In genomic region chr10:78236885-78237629, GRCm38 (mm10) we compare ENCODE assay signal across 14 mouse cellular contexts. TPM values are rescaled to one million over a fixed set of nuclear protein-coding genes. Genes with fewer than 3 reads are reported as not detected.
DNase-seq lines count a peak whose midpoint lies in the region; ATAC-seq lines count a peak whose summit lies in the region.
"Had no signal": no experiment of that assay in that cellular context is flagged by ENCODE, and none has a peak within 500 bp of the region (broad histone marks: within the 10 kb centered on the region; RNA-seq: fewer than 3 reads in every experiment).

No protein-coding gene starts in this region.

- H3K4me2 ChIP-seq in heart, embryonic 12.5 days: no peak overlapping the region
- no peak overlapping the region for H3K4me2 ChIP-seq in neural tube, embryonic 14.5 days (ENCODE audit: low read depth, low read length)
- peak overlapping the region; percentile 38 for H3K4me2 ChIP-seq in liver, embryonic 13.5 days
- H3K4me2 ChIP-seq: limb, embryonic 12.5 days had no signal

- peaks cover 9% of the 10 kb centered on the region for H3K4me1 ChIP-seq in heart, embryonic 12.5 days (replicated peaks)
- H3K4me1 ChIP-seq in neural tube, embryonic 14.5 days (ENCODE audit: control insufficient read depth, insufficient read depth, low read length): 0 out of 2 replicates have a peak, but pooled peaks cover 3% of the 10 kb centered on the region
- H3K4me1 ChIP-seq in liver, embryonic 13.5 days (replicated peaks): peaks cover 99% of the 10 kb centered on the region
- H3K4me1 ChIP-seq: embryonic facial prominence, embryonic 10.5 days; limb, embryonic 12.5 days had no signal

- peaks cover 6% of the 10 kb centered on the region; the same call in 1 of the 2 replicates for H3K36me3 ChIP-seq in heart, embryonic 12.5 days
- H3K36me3 ChIP-seq in neural tube, embryonic 14.5 days (ENCODE audit: control insufficient read depth, insufficient read depth, low read length): no peaks in the 10 kb centered on the region
- peaks cover 27% of the 10 kb centered on the region for H3K36me3 ChIP-seq in liver, embryonic 13.5 days

- no peak overlapping the region for H3K9ac ChIP-seq in heart, embryonic 12.5 days
- H3K9ac ChIP-seq in neural tube, embryonic 14.5 days (replicated peaks; ENCODE audit: low read depth, low read length): no peak overlapping the region
- peak overlapping the region; percentile 53 for H3K9ac ChIP-seq in liver, embryonic 13.5 days
- H3K9ac ChIP-seq: limb, embryonic 12.5 days had no signal

- H3K27ac ChIP-seq in heart, embryonic 12.5 days (ENCODE audit: poor library complexity, severe bottlenecking): no peak overlapping the region
- no peak overlapping the region for H3K27ac ChIP-seq in neural tube, embryonic 14.5 days (ENCODE audit: low read depth, low read length)
- H3K27ac ChIP-seq in liver, embryonic 13.5 days: peak overlapping the region; percentile 81
- H3K27ac ChIP-seq: embryonic facial prominence, embryonic 10.5 days; limb, embryonic 12.5 days had no signal

- whole genome bisulfite sequencing in heart, embryonic 12.5 days: 88% methylated on average over 8 of the region's 8 CpGs
- WGBS in neural tube, embryonic 14.5 days: 72% methylated on average over 8 of the region's 8 CpGs
- 49% methylated on average over 8 of the region's 8 CpGs for WGBS in liver, embryonic 13.5 days (ENCODE audit: insufficient replicate concordance)

- peak; percentile 88 for DNase-seq in heart, adult 11 months
- DNase-seq in neural tube, embryonic 10.5 days (ENCODE audit: extremely low spot score, low spot score): no peak
- DNase-seq in liver, embryonic 13.5 days: no peak
- DNase-seq in urinary bladder, adult 2 months (ENCODE audit: low spot score): no peak
- no peak for DNase-seq in B cell, adult 2 months
- DNase-seq in retina, postnatal 1 day: no peak
- DNase-seq: adrenal gland, postnatal 10 days; heart, postnatal 10 days; kidney, adult 11 months had no signal

- H3K9me3 ChIP-seq in heart, embryonic 12.5 days (replicated peaks): no peaks in the 10 kb centered on the region
- H3K9me3 ChIP-seq in neural tube, embryonic 14.5 days (ENCODE audit: control insufficient read depth, low read length): no peaks in the 10 kb centered on the region
- no peaks in the 10 kb centered on the region for H3K9me3 ChIP-seq in liver, embryonic 13.5 days (replicated peaks)
- H3K9me3 ChIP-seq: embryonic facial prominence, embryonic 10.5 days; limb, embryonic 12.5 days had no signal

- H3K4me3 ChIP-seq in heart, embryonic 12.5 days: no peak overlapping the region
- H3K4me3 ChIP-seq in neural tube, embryonic 14.5 days (ENCODE audit: low read depth, low read length): no peak overlapping the region
- H3K4me3 ChIP-seq in liver, embryonic 13.5 days (replicated peaks): no peak overlapping the region; the same call in 1 of the 2 replicates
- H3K4me3 ChIP-seq: embryonic facial prominence, embryonic 10.5 days; limb, embryonic 12.5 days had no signal

- no peak for ATAC-seq in heart, embryonic 12.5 days (ENCODE audit: insufficient number of reproducible peaks, low FRiP score)
- ATAC-seq in neural tube, embryonic 14.5 days (ENCODE audit: low read depth): peak; percentile 41; the same call in 1 of the 2 replicates
- ATAC-seq in liver, embryonic 13.5 days (ENCODE audit: low read depth): peak; percentile 53
- ATAC-seq: Patski had no signal

- no peaks in the 10 kb centered on the region for H3K27me3 ChIP-seq in heart, embryonic 12.5 days (replicated peaks)
- no peaks in the 10 kb centered on the region for H3K27me3 ChIP-seq in neural tube, embryonic 14.5 days (ENCODE audit: control insufficient read depth, insufficient read depth, low read length)
- H3K27me3 ChIP-seq in liver, embryonic 13.5 days: no peaks in the 10 kb centered on the region
- H3K27me3 ChIP-seq: limb, embryonic 12.5 days; Patski had no signal

RNA-seq across cellular contexts. Expression of gene Trappc10, which starts 7.4 kb away (rescaled TPM):
- polyA plus RNA-seq in heart, embryonic 12.5 days (2016; fragmentation: Nextera tagmentation; extraction: Ambion mirVana): 14.5 and 16.1 TPM in 2 replicates
- 28.4 and 43.2 TPM in 2 replicates for polyA plus RNA-seq in neural tube, embryonic 14.5 days (2014; fragmentation: Nextera tagmentation; extraction: Ambion mirVana)
- polyA plus RNA-seq in liver, embryonic 13.5 days (2015; fragmentation: Nextera tagmentation; extraction: Ambion mirVana): 15.6 and 15.8 TPM in 2 replicates
- 38.1 and 41.0 TPM in 2 replicates for polyA plus RNA-seq in urinary bladder, adult 2 months (2012; rRNA removed)

RNA-seq across cellular contexts. Expression of gene Pwp2, which starts 52.1 kb away (rescaled TPM):
- 14.1 and 14.2 TPM in 2 replicates for polyA plus RNA-seq in heart, embryonic 12.5 days (2016; fragmentation: Nextera tagmentation; extraction: Ambion mirVana)
- 12.7 and 15.7 TPM in 2 replicates for polyA plus RNA-seq in neural tube, embryonic 14.5 days (2014; fragmentation: Nextera tagmentation; extraction: Ambion mirVana)
- polyA plus RNA-seq in liver, embryonic 13.5 days (2015; fragmentation: Nextera tagmentation; extraction: Ambion mirVana): 16.6 and 18.9 TPM in 2 replicates
- 9.1 and 9.3 TPM in 2 replicates for polyA plus RNA-seq in urinary bladder, adult 2 months (2012; rRNA removed)
